Mouse (Mus musculus) T-helper 1 cell (primary cell): ENCODE measurements around the gene Eif5.
"Not testable (repeated sequence)": the region's sequence is repeated elsewhere in the genome, so short reads cannot be mapped to it uniquely, and the experiment has no call there.

ENCODE experiments used
- in situ Hi-C: fragments of 300-600 bp; cut with MboI, MseI; formaldehyde crosslinking; loops from one replicate; pipeline ENCODE4 v1.15.1; 2025; ENCODE audit warnings: high pct_unique_total_duplicates

The Eif5 gene

DNA sequence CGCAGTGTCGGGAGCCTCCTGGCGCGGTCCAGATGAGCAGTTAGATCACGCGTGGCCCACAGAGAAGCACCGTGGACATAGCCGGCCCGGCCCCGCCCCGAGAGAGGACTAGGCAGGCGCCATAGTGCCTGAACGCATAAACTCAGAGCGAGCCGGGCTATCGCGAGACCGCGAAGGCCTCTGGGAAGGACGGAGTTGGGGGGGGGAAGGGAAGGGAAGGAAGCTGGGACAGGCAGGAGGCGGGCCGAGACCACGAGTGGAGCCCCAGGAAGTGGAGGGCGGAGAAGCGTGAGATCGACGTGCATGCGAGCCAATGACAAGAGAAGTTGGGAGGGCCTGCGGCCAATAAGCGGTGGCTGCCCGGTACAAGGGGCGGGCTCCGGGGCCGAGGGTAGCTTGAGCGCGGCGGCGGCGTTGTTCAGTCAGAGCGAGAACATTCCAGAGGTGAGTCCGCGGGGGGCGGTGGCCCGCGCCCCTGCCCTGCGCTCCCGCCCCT is at the start of gene Eif5:
TSS of gene Eif5 (plus strand) at position 221 of the 496 bp plus-strand sequence.
- in situ Hi-C loops = no loop called here

- in situ Hi-C loops = no loop called here
These were observed 48.5 kb upstream of the Eif5 start for GRCm38 (mm10) chr12:111489261-111489865.

DNA sequence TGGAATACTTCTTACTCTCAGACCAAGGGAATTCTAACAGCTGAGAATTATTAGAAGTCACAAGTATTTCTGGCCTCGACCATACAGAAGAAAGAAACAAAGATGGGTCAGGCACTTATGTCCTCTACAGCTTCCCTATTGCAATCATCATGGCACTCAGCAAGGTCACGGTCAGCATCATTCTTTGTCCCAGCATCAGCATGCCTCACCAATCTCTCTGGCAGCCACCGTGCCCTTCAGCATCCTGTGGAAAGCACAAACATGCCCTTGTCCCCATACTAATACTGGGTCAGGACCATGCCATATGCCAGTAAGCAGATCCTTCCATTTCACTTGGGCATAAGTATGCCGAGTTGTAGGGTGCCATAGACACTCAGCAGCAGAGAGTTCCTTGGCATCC is 42.9 kb upstream of the Eif5 start:
- in situ Hi-C loops = no loop called here

GRCm38 (mm10) chr12:111497076-111497475 is 40.7 kb upstream of the Eif5 start:
- in situ Hi-C loops = no loop called here

GRCm38 (mm10) chr12:111499617-111500016 is 38.2 kb upstream of the Eif5 start:
- in situ Hi-C loops = no loop called here

- in situ Hi-C loops = no loop called here
These were observed 37.1 kb upstream of the Eif5 start for GRCm38 (mm10) chr12:111500725-111501124.

DNA sequence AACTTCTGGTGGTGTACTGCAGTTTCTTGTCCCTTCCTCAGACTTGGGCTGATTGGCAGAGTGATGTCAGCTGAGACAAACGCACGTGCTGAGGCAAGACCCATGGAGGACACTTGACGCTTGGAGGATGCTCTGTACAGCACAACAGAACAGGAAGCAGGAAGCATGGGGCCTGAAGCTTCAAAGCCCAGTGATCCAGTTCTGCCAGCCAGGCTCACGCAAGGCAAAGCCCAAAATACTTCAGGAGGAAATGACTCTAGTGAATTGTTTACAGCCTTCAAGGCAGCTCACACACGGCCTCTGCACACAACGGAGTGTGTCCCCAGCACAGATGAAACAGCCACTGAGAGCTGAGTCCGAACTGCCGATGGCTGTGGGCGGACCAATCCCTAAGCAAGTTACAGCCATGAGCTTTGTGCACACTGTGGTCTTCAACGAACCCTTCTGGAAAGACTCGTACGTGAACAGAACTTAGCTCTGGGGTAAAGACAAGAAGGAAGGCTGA is 34.7 kb upstream of the Eif5 start:
- in situ Hi-C loops = no loop called here

GRCm38 (mm10) chr12:111503571-111503970 is 34.2 kb upstream of the Eif5 start:
- in situ Hi-C loops = no loop called here

GRCm38 (mm10) chr12:111504904-111505303 is 32.9 kb upstream of the Eif5 start:
- in situ Hi-C loops = no loop called here

GRCm38 (mm10) chr12:111507001-111507400 is 30.8 kb upstream of the Eif5 start:
- in situ Hi-C loops = no loop called here

DNA sequence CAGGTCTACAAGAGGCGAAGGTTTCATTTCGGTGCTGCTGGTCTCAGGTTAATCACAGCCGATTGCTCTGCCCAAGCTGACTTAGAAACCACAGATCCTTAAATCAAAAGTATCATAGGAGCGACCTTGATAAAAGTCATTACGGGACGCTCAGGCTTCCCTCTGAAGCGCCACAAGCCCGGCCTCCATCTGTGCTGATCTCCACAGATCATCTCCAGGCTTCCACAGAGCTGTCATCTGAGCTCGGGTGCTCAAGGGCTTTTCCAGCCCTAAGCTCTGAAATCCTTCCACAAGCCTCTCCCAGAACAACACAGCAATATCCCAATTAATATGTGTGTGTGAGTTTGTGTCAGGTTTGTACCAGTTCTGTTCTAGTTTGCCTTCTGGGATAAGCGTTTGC is 29.9 kb upstream of the Eif5 start:
- in situ Hi-C loops = no loop called here

DNA sequence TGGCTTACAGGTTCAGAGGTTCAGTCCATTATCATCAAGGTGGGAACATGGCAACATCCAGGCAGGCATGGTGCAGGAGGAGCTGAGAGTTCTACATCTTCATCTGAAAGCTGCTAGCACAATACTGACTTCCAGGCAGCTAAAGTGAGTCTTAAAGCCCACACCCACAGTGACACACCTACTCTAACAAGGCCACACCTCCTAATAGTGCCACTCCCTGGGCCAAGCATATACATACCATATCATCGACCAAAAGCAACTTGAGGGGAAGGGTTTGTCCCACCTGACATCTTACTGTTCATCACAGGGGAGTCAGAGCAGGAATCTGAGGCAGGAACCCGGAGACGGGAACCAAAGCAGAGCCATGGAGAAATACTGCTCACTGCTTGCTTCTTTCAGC is 29.4 kb upstream of the Eif5 start:
- in situ Hi-C loops = not testable (repeated sequence)

- in situ Hi-C loops = no loop called here
These were observed 25.2 kb upstream of the Eif5 start for GRCm38 (mm10) chr12:111512572-111513063.

- in situ Hi-C loops = no loop called here
These were observed 24.1 kb upstream of the Eif5 start for GRCm38 (mm10) chr12:111513673-111514072.

- in situ Hi-C loops = no loop called here
These were observed 23.5 kb upstream of the Eif5 start for GRCm38 (mm10) chr12:111514231-111514792.

DNA sequence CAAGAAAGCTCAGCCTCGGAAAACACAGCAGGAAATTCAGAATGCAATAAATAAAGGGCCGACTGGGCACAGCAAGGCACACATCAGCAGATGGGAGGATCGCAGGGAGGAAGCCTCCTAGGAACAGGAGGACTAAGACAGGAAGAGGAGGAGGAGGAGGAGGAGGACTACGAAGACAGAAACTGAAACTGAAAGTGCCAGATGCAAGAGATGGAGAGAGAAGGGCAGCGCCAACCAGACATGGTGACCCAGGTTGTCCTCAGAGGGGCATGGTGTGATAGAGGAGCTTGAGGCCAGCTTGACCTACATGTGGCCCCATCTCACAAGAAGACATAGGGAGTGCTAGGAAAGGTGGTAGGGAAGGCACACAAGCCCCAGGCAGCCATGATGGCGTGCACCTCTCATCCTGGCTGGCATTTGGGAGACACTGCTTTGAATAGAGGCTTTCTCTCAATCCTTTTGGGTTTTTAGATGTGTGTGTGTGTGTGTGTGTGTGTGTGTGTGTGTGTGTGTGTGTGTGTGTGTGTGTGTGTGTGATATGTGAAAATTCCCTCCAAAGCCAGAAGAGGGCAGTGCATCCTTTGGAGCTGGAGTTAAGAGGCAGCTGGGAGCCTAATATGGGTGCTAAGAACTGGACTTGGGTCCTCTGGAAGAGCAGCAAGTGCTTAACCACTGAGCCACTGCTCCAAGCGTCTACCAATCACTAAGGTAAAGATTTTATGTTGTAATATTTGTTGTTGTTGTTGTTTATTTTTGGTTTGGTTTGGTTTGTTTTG is 22.8 kb upstream of the Eif5 start:
- in situ Hi-C loops = no loop called here

- in situ Hi-C loops = no loop called here
These were observed 21.9 kb upstream of the Eif5 start for GRCm38 (mm10) chr12:111515920-111516319.

GRCm38 (mm10) chr12:111516826-111517225 is 21.0 kb upstream of the Eif5 start:
- in situ Hi-C loops = no loop called here

DNA sequence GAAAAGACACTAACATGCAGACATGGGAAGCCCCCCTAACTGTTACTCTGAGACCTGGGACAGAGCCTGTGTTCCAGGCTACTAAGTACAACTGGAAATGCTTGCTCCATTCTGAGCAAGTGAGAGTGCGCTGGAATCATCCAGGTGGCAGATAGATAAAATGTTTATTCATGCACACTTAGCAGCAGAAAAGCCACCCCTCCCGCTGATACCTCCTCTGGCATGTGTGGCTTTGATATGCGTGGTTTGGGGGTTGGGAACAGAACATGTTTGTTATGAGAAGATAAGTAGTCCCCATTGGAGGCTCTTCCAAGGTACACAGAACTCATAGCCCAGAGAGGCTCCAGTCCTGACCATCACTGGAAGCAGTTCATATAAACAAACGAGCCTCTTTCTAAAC is 19.9 kb upstream of the Eif5 start:
- in situ Hi-C loops = no loop called here

GRCm38 (mm10) chr12:111518391-111518790 is 19.4 kb upstream of the Eif5 start:
- in situ Hi-C loops = no loop called here

DNA sequence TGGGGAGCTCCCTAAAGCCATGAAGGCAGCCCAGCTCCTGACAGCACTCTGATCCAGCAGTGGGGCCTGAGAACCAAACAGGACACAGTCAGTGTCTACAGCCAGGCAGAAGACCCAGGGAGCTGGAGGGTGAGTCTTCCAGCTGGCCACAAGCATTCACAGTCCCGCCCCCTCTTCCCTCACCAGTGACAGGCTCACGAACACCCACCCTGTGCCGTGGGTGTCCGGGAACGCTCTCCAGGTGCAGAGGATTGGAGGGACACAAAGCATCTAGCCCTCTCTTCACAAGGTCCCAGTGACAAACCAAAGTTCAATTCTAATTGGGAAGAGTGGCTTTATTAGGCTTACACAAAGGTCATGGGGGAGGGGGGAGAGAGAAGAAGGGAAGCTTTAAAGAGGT is 18.0 kb upstream of the Eif5 start:
- in situ Hi-C loops = no loop called here

DNA sequence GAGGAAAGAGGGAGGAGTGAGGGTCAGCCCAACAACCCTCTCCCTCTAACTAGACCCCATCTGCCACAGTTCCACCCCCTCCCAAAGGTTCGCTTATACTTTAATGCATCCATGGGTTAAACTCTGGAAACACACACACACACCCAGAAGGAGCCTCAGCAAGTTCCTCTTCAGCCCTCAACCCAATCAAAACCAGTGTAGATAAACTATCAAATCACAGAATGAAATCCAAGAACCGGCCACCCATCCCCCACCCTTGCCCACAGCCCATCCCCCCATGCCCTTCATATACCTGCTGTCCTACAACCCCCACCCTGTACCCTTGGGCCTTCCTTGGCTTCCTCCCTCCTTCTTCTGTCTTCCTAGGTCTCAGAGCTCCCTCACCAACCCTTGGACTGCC is 16.8 kb upstream of the Eif5 start:
- in situ Hi-C loops = no loop called here

- in situ Hi-C loops = no loop called here
These were observed 13.3 kb upstream of the Eif5 start for GRCm38 (mm10) chr12:111524469-111524868.
